Mouse (Mus musculus) ovary, postnatal 36 days (tissue): ENCODE measurements around the gene Tgfb2.

Source experiments
- DNase-seq: peaks from one replicate; pipeline ENCODE4 v3.0.0; 2022; ENCODE audit warnings: low spot score, mixed read lengths

Gene Tgfb2

DNA sequence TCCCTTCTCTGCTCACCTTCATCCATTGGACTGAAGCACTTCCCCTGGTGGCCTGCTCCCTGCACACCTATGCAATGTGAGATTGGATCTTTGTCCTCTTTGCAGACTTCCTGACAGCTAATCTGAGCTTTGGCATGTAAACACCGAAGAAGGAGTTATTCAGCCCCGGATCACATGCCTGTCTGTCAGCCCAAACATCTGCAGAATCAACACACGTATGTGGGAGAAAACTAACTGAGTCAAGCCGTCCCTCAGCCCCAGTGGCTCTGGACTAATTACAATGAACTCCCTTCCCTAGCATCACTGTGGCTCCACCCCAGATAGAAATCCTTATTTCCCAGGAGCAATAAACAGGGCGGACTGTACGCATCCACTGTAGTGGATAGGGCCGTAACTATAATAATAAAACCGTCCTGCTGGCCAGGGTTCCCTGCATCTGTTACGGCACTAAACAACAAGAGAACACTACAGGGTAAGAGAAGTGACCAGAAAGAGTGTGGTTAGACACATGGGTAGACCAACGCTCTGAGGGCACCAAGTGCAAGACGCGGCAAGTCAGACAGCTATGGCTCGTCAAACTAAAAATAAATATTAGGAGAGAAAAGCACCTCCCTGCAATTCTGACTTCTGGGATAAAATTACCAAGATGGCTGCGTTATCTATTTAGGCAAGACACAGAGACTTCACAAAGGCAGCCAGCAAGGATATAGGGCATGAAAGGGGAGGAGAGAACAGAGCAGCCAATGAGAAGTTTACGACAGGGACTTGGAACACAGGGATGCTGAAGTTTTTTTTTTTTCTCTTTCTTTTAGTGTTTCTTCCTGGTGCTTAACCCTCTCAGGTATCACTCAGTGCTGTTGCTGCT, 3.2 kb downstream of the Tgfb2 start:
- no peak for DNase-seq

DNA sequence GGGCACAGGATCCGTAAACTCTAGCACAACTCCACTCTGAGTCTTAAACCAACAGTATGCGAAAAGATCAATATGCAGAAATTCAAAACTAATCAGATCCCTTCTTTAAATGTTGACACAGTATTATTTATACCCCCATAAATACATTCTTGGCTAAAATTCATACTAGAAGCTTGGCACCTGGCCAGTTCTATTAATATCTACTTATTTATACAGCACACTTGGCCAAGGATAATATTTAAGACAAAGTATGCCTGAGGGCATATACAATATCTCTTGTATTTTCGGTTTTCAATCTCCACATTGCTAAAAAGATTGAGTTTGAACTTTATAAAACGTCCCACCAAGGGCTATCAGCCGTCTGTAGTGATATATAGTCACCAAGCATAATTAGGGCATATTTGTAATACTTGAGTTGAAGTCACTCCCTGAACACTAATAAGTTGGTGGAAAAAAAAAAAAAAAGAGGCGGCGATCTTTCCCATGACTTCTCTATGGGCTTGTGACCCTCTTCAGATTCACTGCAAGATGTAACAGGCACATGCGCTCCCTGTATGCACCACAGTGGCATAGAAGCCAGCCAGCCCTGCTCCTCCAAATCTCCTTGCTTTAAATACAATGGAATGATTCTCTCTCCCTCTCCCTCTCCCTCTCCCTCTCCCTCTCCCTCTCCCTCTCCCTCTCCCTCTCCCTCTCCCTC, 4.4 kb downstream of the Tgfb2 start:
- no peak for DNase-seq

DNA sequence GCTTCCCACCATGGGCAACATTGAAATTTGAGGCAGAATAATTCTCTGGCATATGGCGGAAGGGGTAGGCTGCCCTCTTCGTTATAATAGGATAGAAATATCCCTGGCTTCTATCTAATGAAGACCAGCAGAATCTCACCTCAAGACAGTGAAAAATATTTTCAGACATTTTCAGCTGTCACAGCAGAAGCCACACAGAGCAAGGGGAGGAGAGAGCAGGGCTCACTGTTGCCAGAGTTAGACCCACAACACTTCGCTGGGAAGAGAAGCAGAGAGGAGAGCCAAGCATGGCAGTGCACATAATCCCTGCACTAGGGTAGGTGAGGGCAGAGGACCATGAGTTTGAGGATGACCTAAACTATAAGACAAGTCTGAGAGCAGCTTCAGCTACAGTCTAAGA, 5.3 kb downstream of the Tgfb2 start:
- no peak for DNase-seq

DNA sequence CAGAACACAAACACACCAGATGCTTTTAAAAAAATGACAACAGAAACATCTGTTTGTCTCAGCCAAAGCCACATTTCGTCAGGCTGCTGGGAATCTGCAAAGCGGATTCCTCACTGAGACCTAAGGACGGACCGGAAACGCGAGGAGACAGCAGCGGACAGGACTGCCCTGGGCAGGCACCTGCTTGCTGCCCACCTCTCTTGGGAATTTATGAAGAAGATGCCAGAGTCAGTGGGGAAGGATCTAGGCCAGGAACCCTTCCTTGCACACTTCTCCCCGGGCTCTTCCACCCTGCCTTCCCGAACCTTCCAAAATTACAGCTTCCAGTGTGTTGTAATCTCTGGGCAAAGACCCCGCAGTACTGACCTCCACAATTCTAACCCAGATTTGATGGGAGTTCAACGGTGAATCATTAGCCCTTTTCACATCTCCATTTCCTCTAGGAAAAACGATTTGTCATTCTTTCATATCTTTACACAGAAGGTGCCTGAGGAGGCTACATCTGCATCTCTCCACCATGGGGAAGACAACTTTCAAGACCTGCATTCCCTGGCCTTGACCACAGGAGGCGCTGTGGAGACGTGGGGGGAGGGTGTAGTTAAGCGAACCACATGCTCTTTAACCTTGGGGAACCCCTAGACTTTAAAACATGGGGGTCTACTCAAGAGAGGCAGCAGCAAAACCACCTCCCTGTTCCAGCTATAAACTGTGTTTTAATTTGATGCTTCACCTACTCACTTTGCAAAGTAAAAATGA, 7.0 kb downstream of the Tgfb2 start:
- DNase-seq, result no peak

DNA sequence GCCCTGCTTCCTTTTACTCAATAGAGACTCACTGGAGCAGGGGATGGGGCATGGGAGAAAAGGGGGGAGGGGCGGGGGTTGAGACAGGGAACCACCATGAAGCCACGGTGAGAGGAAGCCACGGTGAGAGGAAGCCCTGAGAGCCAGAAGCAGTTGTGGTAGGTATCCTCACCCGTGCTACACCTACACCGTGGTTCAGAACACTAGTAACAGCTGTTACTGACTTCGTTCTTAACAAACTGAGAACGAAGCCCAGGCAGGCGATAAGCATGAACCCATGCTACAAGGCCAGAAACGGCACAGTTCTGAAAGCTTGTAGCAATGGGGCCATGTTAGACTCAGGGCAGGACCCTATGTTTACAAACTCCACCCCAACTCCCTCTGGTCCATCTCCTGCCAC, 9.6 kb downstream of the Tgfb2 start:
- DNase-seq, result no peak

DNA sequence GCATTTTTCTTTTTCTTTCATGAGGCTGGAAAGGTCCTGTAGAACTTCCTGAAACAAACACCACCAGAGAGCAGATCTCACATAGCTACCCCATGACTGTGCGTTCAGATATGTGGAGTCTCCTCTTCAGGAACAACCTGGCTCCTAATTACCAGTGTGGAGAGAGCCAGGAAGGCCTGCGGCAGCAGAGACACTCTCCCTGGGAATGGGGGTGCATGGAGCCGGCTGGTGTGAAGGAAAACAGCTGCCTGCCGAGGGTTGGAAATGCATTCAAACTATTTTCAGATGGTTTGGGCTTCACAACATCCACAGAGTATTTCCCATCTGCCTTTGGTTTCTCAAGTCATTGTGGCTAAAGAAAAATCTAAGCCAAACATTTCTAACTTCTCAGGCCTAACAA, 10.4 kb downstream of the Tgfb2 start:
- DNase-seq, result no peak

DNA sequence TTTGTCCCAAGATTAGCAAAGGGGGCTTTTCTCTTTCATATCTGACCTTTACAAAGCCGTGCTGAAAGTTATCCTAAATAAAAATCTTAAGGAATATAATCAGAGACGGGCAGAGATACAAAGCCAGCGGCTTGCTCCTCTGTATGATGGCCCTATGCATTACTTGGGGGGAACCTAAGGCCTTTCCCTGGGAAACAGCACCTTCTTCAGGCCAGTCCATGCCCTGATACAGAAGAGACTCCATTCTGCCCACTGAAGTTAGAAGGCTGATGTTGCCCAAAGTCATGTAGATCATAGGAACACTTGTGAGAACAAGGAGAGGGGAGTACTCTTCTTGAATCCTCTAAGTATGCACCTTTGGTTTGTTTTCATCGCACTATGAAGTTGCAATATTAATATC, 13.4 kb downstream of the Tgfb2 start:
- DNase-seq, result no peak

DNA sequence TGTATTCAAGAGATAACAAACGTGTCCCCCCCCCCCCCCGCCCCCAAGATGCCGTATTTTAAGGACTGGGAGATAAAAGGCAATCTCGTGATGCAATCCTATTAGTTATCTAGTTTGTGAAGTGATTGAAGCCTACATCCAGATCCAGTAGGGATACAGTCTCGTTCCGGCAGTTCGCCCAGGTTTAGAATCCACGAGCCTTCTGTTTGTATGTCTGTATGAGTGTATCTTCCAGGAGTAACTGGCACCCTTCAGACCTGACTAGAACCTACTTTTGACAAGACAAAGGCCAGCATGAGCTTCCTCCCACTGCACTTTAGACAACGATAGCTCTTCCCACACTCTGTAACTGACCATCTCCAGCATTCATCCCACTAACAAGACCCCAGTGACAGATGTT, 14.1 kb downstream of the Tgfb2 start:
- no peak for DNase-seq

DNA sequence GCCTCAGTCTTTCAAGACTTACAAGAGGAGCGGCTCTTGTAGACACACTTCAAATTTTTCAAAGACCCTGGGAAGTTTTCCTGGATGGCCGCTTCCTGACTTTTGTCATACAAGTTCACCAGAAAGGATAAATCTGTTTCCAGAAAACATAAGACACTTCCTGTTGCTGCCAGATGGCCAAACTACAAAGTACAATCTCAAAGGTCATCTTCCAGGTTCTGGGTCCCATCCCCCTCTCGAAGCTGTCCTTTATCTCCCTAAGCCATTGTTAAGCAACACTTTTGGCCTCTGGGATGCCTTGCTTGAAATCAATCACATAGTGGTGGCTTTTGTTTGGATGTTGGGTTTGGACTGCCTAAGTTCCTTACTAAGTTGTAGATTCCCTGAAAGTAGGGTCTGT, 21.7 kb downstream of the Tgfb2 start:
- no peak for DNase-seq

DNA sequence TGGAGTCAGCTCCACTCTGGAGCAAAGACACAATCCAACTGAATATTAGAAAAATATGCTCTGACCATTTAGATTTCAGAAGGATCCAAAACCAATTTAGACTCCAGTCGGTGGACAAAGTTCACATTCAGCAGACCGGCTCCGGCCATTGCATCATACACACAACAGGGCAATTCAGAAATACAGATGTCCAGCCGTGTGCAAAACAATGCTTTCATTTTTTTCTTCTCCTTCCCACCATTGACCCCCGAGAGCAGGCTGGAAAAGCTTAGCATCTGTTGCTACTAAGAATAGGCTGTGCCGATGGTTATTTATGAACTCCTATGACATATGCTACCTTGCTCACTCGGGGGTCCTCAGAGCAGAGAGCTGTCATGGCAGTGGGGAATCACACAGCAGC, 23.2 kb downstream of the Tgfb2 start:
- no peak for DNase-seq

DNA sequence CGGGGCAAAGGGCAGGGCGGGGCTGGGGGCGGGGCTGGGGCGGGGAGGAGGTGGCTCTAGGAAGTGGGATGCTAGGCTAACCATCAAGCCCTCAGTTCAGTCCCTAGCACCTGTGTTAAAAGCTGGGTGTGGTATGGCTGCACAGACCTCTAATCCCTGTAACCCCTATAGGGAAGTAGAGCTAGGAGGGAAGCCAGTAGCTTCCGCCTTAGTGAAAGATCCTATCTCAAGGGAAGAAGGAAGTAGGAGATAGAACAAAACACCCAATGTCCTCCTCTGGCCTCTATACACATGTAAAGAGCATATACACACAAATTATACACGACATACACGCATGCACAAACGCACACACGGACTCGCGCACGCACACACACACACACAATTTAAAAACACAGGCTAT, 28.2 kb downstream of the Tgfb2 start:
- DNase-seq, result no peak

DNA sequence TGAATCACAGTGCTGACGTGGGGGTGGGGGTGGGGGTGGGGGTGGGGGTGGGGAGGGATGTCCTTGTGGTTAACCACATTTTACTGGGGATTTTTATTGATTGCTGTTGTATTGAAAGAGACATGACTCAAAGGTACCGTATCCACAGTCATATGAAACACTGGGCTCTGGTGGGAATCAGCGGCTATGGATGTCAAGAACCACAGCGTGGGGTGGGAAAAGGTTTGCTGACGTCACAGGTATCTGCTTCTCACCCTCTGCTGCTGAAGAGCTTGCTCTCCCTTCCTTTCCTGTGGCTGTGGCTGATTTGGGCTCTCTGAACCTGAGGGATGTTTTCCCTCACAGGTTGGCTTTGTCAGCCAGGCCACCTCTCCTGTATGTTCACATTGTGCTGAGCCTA, 29.6 kb downstream of the Tgfb2 start:
- no peak for DNase-seq

DNA sequence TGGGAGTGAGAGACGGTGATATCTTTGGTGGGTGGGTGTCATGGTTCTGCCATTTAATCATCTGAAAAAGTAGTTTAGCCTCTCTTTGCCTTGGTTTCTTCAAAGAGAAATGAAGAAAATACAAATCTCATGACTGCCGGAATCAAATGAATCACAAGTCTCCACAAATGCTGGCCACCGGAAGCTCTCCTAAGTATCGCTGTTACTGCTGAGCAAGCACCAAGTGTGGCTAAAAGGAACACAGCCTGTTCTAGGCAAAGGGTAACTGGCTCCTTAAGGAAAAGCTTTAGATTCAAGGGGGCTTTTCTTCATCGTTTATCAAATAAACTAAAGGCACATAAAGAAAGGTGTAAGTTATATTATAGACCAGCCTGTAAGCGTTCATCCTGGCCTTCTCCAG, 30.5 kb downstream of the Tgfb2 start:
- DNase-seq, result no peak

DNA sequence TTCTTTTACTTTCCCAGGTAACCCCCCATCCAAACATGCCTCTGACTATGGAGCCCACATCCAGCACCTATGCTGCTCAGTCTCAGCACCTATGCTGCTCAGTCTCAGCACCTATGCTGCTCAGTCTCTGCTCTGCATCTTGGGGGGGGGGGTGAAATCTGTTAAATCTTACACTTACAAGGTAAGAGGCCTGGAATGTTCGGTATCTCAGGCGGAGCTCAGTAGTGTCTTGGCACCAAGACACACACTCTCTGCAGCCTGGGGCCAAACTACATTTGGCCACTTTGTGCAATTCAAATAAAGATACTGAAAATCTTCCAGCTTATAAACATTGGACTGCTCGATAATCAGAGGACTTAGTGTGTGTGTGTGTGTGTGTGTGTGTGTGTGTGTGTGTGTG, 31.2 kb downstream of the Tgfb2 start:
- no peak for DNase-seq

DNA sequence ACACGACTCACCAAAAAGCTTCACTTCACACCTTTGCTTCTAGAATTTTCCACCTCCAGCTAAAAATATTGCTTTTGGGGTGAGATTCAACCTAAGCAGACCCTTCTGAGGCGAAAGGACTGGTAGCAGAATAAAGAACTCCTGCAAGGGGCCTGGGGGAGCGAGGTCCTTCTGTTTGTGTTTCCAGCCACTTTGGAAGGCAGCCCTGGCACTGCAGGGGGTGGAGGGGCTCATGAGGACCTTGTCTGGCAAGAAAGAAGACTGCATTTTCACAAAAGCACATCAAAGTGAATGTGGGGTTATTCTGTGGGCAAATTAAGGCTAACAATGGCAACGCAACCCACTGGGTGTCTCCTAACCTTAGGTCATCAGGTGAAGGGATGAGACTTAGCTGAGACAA, 32.6 kb downstream of the Tgfb2 start:
- no peak for DNase-seq

DNA sequence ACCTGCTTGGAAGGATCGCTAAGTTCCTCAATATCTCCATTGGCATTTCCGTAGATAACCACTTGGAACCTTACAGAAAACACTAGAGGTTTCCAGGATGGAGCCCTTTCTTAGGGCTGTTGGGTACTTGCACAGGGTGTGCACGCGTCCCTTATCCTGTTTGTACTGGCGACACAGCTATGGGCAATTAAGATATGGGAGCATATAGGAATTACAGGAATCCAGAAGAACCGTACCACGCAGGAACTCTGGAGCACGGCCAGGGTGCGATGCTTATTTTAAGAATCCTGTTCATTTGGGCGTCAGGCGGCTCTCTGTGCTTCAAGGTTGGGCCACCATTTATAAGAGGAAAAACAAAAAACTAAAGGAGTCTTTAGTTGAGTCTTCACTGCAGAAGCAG, 42.4 kb downstream of the Tgfb2 start:
- no peak for DNase-seq

DNA sequence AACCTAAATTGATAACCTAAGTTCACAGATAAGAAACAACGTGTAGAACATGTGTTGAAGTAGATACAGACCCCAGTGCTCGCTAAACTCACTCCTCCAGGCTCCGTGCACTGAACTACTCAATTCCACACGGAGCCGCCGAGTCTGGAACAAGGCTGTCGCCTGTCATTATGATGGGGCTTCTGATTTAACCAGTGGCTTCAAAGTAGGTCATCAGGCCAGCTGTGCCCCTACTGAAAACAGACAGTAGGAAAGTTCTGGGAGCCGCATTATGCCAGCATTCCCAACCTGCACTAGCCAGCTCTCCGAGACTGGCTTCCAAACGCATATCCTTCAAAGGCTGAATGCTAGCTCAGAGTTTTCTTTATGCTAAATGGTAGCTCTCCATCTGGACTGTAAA, 42.8 kb downstream of the Tgfb2 start:
- DNase-seq, result no peak

DNA sequence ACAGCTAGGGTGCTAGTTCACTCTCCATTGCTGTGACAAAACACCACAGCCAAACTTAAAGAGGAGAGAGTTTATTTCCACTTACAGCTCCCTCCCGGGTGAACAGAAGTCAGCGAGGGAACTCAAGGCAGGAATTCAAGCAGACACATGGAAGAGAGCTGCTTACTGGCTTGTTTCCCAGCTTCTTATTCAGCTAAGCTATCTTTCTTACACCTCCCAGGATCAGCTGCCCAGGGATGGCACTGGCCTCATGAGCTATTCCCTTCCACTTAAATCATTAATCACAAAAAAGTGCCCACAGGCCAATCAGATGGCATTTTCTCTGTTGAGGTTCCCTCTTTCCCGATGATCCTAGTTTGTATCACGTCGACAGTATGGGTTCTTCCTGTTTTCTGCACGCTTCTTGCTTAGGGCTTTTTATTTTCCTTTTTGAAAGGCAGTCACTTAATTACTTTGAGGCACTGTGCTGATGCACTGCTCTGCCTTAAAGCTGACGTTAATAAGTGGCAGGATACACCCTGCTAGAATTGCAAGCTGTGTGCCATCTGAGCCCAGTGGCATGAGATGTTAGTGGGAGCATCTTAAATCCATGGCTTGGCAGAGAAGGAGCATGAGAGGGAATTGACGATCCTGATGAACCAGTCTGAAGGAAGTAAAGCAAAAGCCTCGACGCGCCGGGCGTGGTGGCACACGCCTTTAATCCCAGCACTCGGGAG, 44.4 kb downstream of the Tgfb2 start:
- no peak for DNase-seq

DNA sequence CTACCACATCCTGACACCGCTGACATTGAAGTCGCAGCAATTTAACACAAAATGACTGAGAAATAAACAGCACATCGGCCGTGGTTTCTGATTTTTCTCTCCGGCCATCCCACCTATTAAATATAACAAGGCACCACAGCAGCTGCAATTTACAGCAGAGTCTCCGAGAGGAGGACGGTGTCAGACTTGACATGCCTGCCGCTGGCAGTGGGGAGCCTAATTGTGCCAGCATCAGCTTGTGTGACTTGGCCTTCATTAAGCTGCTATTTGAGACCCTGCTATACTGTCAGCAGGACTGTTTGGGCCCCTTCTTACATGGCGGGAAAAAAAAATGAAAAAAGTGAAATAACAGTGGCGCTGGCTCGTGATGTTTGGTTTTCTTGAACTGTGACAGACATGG, 47.0 kb downstream of the Tgfb2 start:
- DNase-seq, result no peak

DNA sequence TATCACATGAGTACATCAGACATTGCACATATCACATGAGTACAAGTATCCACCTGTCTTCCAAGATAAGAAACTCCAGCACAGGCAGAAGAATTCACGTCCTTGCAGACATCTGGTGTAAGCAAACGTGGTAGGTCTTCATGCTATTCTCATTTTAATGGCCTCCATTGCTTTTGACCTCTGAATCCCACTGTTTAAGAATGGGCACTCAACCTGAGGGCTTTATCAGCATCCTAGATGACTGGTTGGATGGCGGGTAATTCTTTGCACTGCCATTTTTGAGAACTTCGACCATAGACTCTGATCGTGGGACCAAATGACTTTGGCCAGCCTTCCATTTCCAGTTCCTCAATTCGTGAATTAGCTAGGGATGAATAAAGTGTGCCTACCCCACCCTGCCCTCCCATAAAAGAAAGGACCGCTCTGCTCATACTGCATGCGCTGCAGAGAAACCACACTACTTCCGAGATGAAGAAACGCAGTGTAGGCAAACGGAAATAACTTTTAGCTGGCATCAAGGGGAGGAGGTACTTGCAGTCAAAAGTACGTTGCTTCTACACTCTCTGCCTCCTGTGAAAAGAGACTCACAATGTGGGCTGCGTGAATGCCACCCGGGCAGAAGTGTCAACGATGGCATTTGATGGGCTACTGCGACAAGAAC, 48.1 kb downstream of the Tgfb2 start:
- DNase-seq, result no peak

DNA sequence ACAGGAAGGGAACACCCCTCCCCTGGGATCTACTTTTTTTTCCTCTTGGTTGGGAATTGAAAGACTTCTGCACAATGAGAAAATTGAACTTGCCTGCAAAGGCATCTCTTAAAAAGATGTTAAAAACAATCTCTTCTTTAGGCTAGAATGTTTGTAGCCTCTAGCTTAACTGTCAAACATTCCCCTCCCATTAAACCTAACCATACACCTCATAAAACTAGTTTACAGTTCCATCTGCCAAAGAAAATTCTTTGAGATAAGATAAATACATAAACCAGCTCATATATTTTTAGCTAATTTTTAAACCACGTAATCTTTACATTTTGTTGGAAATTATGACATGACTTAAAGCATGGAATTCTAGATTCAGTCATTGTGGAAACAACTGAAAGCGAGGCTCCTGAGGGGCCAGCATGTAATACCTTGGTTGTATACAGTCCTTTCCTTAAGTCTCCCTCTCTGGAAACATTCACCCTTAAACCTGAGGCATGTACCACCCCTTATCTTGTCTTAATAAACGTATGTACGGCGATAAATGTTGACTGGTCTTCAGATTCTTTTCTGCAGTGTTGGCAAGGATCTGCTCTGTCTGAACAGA, 49.0 kb downstream of the Tgfb2 start:
- DNase-seq, result no peak
